Mouse (Mus musculus) kidney, adult 2 months (tissue): ENCODE measurements at regions not wholly inside any gene's neighbourhood (a gene's known extent, or its start where the extent isn't known, plus 50 kb on each side); places are given as distances from the start of the nearest gene placed in this dataset.

ENCODE experiments used
- CTCF ChIP-seq: fragments of 200-500 bp; conservative IDR thresholded peaks from 2 replicates; pipeline ENCODE4 v1.5.1; 2011; ENCODE audit warnings: low read depth, mild to moderate bottlenecking, control low read depth, low read length, moderate library complexity, mixed read lengths; ENCODE audit not compliant: insufficient read depth, insufficient read length
- POLR2A ChIP-seq: fragments of 200-500 bp; IDR thresholded peaks from one replicate; pipeline ENCODE4 v1.6.1; 2011; ENCODE audit warnings: low read depth, low read length, control low read depth

DNA sequence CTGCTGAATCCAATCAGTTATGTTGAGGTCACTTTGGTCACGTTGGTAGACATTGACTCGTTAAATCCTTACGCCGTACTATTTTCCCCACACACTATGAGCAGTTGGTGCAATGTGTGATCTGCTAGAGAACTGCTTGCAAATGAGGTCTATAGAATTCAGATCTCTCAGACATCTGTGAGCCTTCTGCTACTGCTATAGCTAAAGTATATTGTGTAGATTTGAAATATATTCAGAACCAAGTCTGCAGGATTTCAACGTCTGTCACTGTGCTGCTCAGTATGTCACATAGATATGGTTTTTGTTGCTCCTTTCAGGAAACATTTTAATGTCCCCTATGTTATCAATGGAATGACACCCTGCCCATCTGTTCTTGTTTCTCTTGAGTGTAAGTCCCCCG lies 182.4 kb upstream of the Car8 start:
- TF ChIP-seq POLR2A (no peak), CTCF (no peak)
